ENCODE assay signal across 9 mouse cellular contexts in the genomic region with DNA sequence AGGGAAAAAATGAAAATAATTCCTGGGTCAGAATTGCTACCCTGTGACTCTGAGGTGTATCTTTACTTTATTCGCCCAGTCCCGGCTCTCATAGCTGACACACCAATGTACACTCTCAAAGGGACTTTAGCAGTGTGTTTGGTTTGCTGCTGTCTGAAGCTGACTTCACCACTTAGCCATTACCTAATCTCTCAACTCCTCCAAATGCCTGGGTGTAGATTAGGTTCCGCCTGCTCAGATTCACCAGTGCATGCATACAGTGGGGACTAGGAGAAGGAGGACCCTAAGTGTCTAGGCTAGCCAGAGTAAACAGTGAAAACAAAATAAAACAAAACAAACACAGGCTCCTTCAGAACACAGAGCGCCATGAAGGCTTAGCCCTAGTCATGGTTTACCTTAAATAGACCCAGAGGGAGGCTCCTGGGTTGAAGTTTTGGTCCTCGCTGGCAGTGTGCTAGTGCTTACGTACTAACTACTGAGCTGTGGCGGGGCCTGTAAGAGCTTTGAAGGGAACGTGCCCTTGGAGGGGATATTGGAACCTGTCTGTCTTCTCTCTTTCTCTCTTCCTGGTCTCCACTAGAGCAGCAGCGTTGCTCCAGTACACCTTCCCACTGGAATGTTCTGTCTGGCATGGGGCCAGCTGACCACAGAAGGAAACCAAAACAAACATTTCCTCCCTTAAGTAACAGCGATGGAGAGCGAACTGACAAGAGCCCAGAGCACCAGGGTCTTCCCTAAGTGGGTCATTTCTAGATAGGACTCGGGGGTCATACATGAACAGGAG. TPM values are rescaled to one million over a fixed set of nuclear protein-coding genes. Genes with fewer than 3 reads are reported as not detected.
A peak's percentile ranks its signal among the peaks of the same experiment; 100 is the strongest.
DNase-seq lines count a peak whose midpoint lies in the region; ATAC-seq lines count a peak whose summit lies in the region.
"Had no signal": no experiment of that assay in that cellular context is flagged by ENCODE, and none has a peak within 500 bp of the region (broad histone marks: within the 10 kb centered on the region; RNA-seq: fewer than 3 reads in every experiment).

No protein-coding gene starts in this region.

- peak; percentile 47 for DNase-seq in kidney, adult 11 months
- DNase-seq in kidney, postnatal 25 days = peak; percentile 80 to 86
- no peak for DNase-seq in retina, embryonic 14.5 days (ENCODE audit: low spot score)
- DNase-seq in frontal cortex, postnatal 25 days (ENCODE audit: low spot score in 2 of 2) = no peak
- DNase-seq: thymus, adult 2 months had no signal

- H3K27me3 ChIP-seq in kidney, embryonic 14.5 days (ENCODE audit: control insufficient read depth, insufficient read depth, low read length) = no peaks in the 10 kb centered on the region
- H3K27me3 ChIP-seq in heart, embryonic 14.5 days (ENCODE audit: control insufficient read depth, insufficient read depth, low read length) = no peaks in the 10 kb centered on the region
- H3K27me3 ChIP-seq in stomach, embryonic 14.5 days (ENCODE audit: control insufficient read depth, insufficient read depth, low read length) = no peaks in the 10 kb centered on the region

- WGBS in kidney, embryonic 14.5 days = 55% methylated on average over 12 of the region's 12 CpGs
- WGBS in heart, embryonic 14.5 days = 32% methylated on average over 12 of the region's 12 CpGs
- 46% methylated on average over 12 of the region's 12 CpGs for WGBS in stomach, embryonic 14.5 days

- ATAC-seq in kidney, embryonic 14.5 days (ENCODE audit: low FRiP score, low TSS enrichment) = no peak
- no peak; the same call in 1 of the 2 replicates for ATAC-seq in heart, embryonic 14.5 days (ENCODE audit: insufficient number of reproducible peaks, insufficient read depth, low FRiP score, low read depth)
- ATAC-seq in stomach, embryonic 14.5 days (ENCODE audit: insufficient number of reproducible peaks, insufficient read depth, low FRiP score, low read depth) = peak; percentile 67; the same call in 1 of the 2 replicates
- ATAC-seq in erythroblast, adult 5-6 weeks (replicated peaks; ENCODE audit: low FRiP score, poor library complexity, severe bottlenecking) = no peak

- H3K9ac ChIP-seq in kidney, embryonic 14.5 days (ENCODE audit: low read depth, low read length) = no peak overlapping the region
- H3K9ac ChIP-seq in heart, embryonic 14.5 days (ENCODE audit: low read length) = no peak overlapping the region
- H3K9ac ChIP-seq in stomach, embryonic 14.5 days (replicated peaks; ENCODE audit: low read depth, low read length) = no peak overlapping the region

- H3K9me3 ChIP-seq in kidney, embryonic 14.5 days (ENCODE audit: control insufficient read depth, low read length) = no peaks in the 10 kb centered on the region
- H3K9me3 ChIP-seq in heart, embryonic 14.5 days (ENCODE audit: control insufficient read depth, low read length) = no peaks in the 10 kb centered on the region
- no peaks in the 10 kb centered on the region for H3K9me3 ChIP-seq in stomach, embryonic 14.5 days (ENCODE audit: control insufficient read depth, low read depth, low read length)

- peaks cover 15% of the 10 kb centered on the region for H3K4me1 ChIP-seq in kidney, embryonic 14.5 days (ENCODE audit: control insufficient read depth, insufficient read depth, low read length)
- peaks cover 8 to 17% of the 10 kb centered on the region in 2 experiments for H3K4me1 ChIP-seq in heart, embryonic 14.5 days (ENCODE audit: control insufficient read depth in 2 of 2, insufficient read depth in 2 of 2, low read length in 2 of 2)
- peaks cover 10% of the 10 kb centered on the region; the same call in 1 of the 2 replicates for H3K4me1 ChIP-seq in stomach, embryonic 14.5 days (ENCODE audit: control insufficient read depth, insufficient read depth, low read length)

- no peak overlapping the region for H3K4me2 ChIP-seq in kidney, embryonic 14.5 days (replicated peaks; ENCODE audit: low read depth, low read length)
- peak overlapping the region; percentile 21 for H3K4me2 ChIP-seq in heart, embryonic 14.5 days (ENCODE audit: low read length)
- no peak overlapping the region for H3K4me2 ChIP-seq in stomach, embryonic 14.5 days (replicated peaks; ENCODE audit: low read depth, low read length)

- H3K27ac ChIP-seq in kidney, embryonic 14.5 days (ENCODE audit: low read depth, low read length) = no peak overlapping the region
- H3K27ac ChIP-seq in heart, embryonic 14.5 days (replicated peaks in 1 of 2; ENCODE audit: control insufficient read depth in 1 of 2, insufficient read depth in 1 of 2, low read depth in 2 of 2, low read length in 2 of 2) = 0 out of 4 replicates have a peak overlapping the region, but pooled peaks of 1 of the 2 experiments have one; percentile 12
- no peak overlapping the region for H3K27ac ChIP-seq in stomach, embryonic 14.5 days (ENCODE audit: low read length)

- no peak overlapping the region for H3K4me3 ChIP-seq in kidney, embryonic 14.5 days (ENCODE audit: low read length)
- H3K4me3 ChIP-seq in heart, embryonic 14.5 days (ENCODE audit: control insufficient read depth in 1 of 2, insufficient read depth in 1 of 2, low read depth in 1 of 2, low read length in 2 of 2) = no peak overlapping the region
- no peak overlapping the region for H3K4me3 ChIP-seq in stomach, embryonic 14.5 days (ENCODE audit: low read depth, low read length)

- H3K36me3 ChIP-seq in kidney, embryonic 14.5 days (ENCODE audit: control insufficient read depth, insufficient read depth, low read length) = no peaks in the 10 kb centered on the region
- H3K36me3 ChIP-seq in heart, embryonic 14.5 days (ENCODE audit: control insufficient read depth, insufficient read depth, low read length) = no peaks in the 10 kb centered on the region
- no peaks in the 10 kb centered on the region for H3K36me3 ChIP-seq in stomach, embryonic 14.5 days (ENCODE audit: control insufficient read depth, insufficient read depth, low read length)

RNA-seq across cellular contexts. Expression of gene Ttc39b, which starts 16.2 kb away (rescaled TPM):
- polyA plus RNA-seq in kidney, embryonic 14.5 days (2014; fragmentation: Nextera tagmentation; extraction: Ambion mirVana) = 2.2 and 2.3 TPM in 2 replicates
- polyA plus RNA-seq in heart, embryonic 14.5 days (2014; fragmentation: Nextera tagmentation; extraction: Ambion mirVana) = 2.5 and 3.5 TPM in 2 replicates
- polyA plus RNA-seq in stomach, embryonic 14.5 days (2014; fragmentation: Nextera tagmentation; extraction: Ambion mirVana) = 3.1 and 3.3 TPM in 2 replicates
- total RNA-seq in erythroblast, adult 5-6 weeks (2015; ENCODE audit: low replicate concordance) = 0.19 and 2.1 TPM in 2 replicates
- total RNA-seq in erythroblast, adult 5-6 weeks (2017; ENCODE audit: low replicate concordance) = 0.56 and 4.9 TPM in 2 replicates

Comparison
In these comparisons a context has a peak if more than half of its experiments do, and no peak if none do; other contexts are left out.
1. DNase-seq: peak in kidney, adult 11 months (single experiment) and kidney, postnatal 25 days (2 of 2); none in retina, embryonic 14.5 days (single experiment) and frontal cortex, postnatal 25 days (0 of 2).